Mouse (Mus musculus) left cerebral cortex, adult 11 months (tissue): Measurements from ENCODE around the gene Tbx19.

ENCODE experiments used
- DNase-seq: peaks from one replicate; pipeline ENCODE4 v3.0.0; 2022; ENCODE audit warnings: low spot score

The Tbx19 gene

GRCm38 (mm10) chr1:165160723-165161405, at the start of gene Tbx19:
Tbx19 (minus strand) TSS chr1:165160773.
- DNase-seq: no peak

- no peak for DNase-seq
Observed at GRCm38 (mm10) chr1:165205591-165205990, 45.0 kb upstream of the Tbx19 start.

- no peak for DNase-seq
Observed at GRCm38 (mm10) chr1:165203488-165204035, 43.0 kb upstream of the Tbx19 start.

GRCm38 (mm10) chr1:165201445-165202012, 41.0 kb upstream of the Tbx19 start:
- no peak for DNase-seq

DNA sequence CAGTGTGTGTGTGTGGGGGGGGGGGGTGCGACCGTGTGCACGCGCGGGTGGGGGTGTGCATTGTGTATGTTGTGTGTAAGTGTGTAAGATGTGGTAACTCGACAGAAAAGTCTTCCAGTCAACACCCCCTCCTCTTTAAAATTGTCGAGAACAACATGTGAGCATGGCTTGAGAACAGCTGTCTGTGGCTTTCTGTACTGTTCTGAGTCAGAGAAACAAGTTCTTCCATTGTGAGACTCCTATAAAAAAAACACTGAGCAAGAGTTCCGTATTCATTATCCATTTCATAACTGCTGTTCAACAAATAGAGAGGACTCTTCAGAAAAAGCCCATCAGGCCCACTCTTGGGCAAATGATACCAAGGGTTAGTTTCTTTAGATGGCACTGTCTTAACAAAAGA, 40.2 kb upstream of the Tbx19 start:
- DNase-seq: no peak

GRCm38 (mm10) chr1:165199639-165200038, 39.1 kb upstream of the Tbx19 start:
- DNase-seq: no peak

GRCm38 (mm10) chr1:165198951-165199350, 38.4 kb upstream of the Tbx19 start:
- DNase-seq: no peak

DNA sequence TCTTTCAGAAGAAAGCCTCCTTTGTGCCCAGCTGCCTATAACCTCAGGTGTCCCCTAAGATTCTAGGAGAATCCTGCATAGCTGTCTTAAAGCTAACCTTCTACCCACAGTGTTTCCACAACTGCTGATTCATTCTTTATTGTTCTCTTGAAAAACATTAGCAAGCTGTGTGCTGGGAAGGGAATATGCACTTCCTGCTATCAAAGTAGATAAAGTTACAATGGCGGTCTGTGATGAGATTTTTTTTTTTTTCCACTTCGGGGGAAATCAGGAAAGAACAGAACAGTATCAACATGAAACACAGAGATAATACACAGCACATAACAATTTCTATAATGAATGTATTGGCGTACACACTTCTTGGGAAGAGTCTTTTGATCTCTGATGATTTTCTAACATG, 37.3 kb upstream of the Tbx19 start:
- DNase-seq: no peak

DNA sequence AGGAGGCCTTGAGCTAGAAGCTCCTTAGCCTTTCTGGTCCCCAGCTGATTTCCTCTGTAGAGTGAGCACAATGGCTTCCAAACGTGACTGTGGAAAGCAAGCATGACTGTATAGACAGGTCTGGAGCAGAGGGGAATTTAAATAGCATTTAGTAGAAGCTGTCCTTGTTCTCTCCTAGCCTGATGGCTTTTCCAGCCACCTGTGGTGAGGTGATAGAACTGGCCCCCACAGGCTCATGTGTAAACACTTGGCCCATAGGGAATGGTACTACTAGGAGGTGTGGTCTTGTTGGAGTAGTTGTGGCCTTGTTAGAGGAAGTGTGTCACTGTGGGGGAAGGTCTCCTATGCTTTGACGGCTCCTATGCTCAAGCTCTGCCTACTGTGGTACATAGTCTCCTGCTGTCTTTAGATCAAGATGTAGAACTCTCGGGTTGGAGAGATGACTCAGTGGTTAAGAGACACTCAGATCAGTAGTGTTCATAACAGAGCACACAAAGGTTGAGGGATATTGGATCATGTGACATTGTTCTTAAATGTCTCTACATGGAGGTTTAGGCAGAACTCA, 34.9 kb upstream of the Tbx19 start:
- no peak for DNase-seq

GRCm38 (mm10) chr1:165194662-165195013, 34.1 kb upstream of the Tbx19 start:
- no peak for DNase-seq

DNA sequence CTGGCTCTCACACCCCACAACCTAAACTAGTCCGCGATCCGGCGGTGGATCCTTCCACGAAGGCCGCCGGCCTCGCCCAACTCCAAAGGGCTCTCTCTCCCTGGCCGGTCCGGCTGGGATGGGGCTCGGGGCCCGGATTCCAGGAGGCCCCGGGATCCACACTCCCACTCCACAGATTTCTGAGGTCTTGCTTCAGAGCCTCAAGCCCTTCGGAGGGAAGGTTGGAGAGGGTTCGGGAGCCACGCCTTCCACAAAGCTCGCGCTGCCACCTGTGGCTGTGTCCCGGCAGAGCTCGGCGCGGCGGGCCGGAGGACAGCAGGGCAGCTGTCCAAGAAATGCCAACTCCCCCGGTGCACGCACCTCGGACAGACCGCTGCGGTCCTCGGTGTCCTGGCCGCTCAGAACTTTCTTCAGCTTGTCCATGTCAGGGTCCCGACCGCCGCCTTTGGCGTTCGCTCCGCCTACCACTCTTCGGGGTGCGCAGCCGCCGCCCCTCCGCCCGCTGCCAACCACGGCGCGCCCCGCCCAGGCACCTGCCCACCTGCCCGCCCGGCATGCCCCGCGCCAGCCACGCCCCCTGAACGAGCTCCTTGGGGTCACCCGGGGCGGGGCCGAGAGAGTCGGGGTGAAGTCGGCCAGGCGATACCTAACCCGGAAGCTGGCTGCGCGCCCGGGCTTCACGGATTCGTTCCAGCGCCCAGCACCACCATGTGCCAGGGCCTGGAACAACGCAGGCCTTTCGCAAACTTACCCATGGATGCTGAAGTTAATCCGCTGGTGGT, 33.5 kb upstream of the Tbx19 start, which contains the start of gene Sft2d2:
TSS of gene Sft2d2 (minus strand) at position 559 of the 782 bp plus-strand sequence.
- DNase-seq: peak; percentile 55

GRCm38 (mm10) chr1:165193426-165193825, 32.9 kb upstream of the Tbx19 start:
- DNase-seq: no peak

GRCm38 (mm10) chr1:165192714-165193264, 32.2 kb upstream of the Tbx19 start:
- no peak for DNase-seq

DNA sequence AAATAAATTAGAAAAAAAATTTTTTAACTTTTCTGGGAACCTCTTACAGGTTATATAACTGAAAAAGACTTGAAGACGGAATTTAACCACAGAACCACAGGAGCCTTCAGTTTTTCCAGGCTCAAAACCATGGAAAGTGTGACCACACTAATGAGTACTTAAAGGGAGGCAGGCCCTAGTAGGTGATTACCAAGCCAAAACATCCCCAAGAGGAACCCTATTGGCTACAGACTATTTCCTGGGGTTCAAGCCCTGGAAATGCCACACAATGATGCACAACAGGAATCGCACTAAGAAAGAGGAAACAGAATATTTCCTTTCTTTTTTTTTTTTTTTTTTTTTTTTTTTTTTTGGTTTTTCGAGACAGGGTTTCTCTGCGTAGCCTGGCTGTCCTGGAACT, 31.5 kb upstream of the Tbx19 start:
- DNase-seq: no peak

- DNase-seq: no peak
Observed at GRCm38 (mm10) chr1:165191611-165192010, 31.0 kb upstream of the Tbx19 start.

DNA sequence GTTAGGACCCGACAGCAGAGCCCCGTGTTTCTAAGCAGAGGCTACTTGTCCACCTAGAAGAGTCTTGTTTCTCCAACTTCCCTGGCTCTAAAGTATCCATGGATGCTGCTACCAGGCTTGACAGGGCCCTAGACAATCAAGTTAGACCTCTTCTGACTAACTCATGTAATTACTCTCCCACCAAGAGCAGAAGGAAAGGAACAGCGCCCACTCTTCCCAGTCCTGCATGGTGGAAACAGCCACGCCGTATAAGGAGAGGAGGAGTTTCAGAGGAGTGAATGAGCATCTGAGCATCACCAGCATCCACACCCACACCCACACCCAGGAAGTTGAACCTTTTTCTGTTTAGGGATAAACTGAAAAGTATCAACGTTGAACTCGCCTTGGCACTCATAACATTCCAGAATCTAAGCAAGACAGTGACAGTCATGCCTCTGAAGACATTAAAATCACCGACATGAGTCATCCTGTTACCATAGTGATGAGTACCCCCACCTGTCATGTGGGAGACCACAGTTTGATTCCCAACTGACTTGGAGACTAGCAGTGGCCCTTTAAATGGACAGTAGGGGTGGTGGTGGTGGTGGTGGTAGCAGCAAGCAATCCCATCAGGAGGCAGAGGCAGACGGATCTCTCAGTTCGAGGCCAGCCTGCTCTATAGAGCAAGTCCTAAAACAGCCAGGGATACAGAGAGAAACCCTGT, 30.1 kb upstream of the Tbx19 start:
- DNase-seq: no peak

DNA sequence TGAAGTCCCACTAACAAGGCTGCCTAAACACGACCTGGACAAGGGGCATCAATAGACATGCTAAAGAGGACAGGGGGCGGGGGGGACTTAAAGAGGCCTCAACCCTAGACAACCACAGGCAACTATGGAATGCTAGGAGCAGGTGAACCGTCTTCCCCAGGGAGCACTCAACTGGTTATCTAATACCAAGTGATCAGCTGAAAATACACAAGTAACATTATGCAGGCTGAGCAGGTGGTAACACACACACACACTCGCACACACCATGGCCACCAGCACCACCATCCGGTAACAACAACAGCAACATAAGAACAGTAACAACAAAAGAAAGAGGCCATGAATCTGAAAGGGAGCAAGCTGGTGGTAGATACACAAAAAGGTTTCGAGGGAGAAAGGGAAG, 29.5 kb upstream of the Tbx19 start:
- no peak for DNase-seq

GRCm38 (mm10) chr1:165188806-165189580, 28.4 kb upstream of the Tbx19 start:
- DNase-seq: no peak

- DNase-seq: no peak
Observed at GRCm38 (mm10) chr1:165187357-165187756, 26.8 kb upstream of the Tbx19 start.

- DNase-seq: no peak
Observed at GRCm38 (mm10) chr1:165186491-165186890, 25.9 kb upstream of the Tbx19 start.

GRCm38 (mm10) chr1:165185116-165185515, 24.5 kb upstream of the Tbx19 start:
- no peak for DNase-seq
